Mouse (Mus musculus): ENCODE results near the gene Dph7. TPM values are rescaled to one million over a fixed set of nuclear protein-coding genes. Genes with fewer than 3 reads are reported as not detected.
A peak's percentile ranks its signal among the peaks of the same experiment; 100 is the strongest.

Gene Dph7
- polyA plus RNA-seq (2016; fragmentation: Nextera tagmentation; extraction: Ambion mirVana): 14.5 and 16.6 TPM in 2 replicates

DNA sequence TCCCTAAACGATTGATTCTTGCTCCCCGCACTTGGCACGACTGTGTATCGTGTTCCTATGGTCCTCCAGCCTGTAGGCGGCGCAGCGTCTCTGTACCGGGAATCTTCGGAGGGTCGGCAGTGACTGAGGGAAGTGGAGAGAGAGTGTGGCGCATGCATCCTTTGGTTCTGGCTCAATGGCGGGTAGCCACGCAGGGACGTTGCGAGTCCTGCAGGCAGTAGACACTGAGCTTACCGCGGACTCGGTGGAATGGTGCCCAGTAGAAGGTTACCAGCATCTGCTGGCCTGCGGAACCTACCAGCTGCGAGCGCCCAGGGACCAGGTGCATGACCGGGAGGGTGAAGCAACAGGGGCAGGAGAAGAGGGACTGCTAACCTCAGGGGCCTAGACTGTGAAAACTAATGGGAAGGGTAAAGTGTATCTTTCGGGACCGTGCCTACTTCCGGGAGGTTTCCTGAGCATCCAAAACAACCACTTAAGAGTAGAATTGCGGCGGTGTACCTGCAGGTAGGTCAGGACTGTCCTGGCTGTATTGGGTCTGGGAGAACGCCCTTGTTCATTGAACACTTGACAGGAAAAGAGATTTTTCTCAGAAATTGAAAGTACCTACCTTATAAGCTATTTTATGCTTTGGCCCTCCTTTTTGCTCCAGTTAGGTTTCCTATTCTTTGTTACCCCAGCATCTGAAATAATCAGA is at the start of gene Dph7:
Gene Dph7 (plus strand): TSS at position 97 of the 697 bp plus-strand sequence.
- Histone ChIP-seq H3K4me3 (peak within 1 kb of the TSS; percentile 83), H3K27ac (peak within 1 kb of the TSS; percentile 68; the same call in 1 of the 2 replicates), H3K36me3 (peaks cover 71% of the 10 kb centered on the region), H3K9ac (peak within 1 kb of the TSS; percentile 84), H3K4me2 (peak within 1 kb of the TSS; percentile 79), H3K9me3 (replicated peaks) (no peaks in the 10 kb centered on the region), H3K27me3 (replicated peaks) (no peaks in the 10 kb centered on the region), H3K4me1 (peaks cover 15% of the 10 kb centered on the region)
- whole genome bisulfite sequencing (ENCODE audit: insufficient replicate concordance): 1% methylated on average over 28 of the region's 28 CpGs
- peak; percentile 88 for ATAC-seq

DNA sequence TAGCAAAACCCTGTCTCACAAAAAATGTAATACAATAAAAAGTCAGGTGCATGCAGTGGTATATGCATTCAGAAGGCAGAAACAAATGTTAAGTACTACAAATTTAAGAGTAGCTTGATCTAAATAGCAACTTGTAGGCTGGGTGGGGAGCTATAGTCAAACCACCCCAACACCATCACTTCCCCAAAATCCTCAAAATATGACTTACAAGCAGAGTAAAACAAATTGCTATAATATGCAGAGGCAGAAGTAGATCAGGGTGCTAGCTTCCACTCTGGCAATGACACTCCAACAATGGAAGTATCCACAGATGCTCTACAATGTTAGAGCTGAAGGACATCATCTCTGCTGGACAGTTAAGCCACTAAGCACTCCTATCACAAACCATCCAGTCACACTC is 49.6 kb upstream of the Dph7 start:
- Histone ChIP-seq H3K4me2 (no peak overlapping the region), H3K9ac (no peak overlapping the region), H3K27me3 (replicated peaks) (no peaks in the 10 kb centered on the region), H3K36me3 (peaks cover 8% of the 10 kb centered on the region), H3K4me3 (no peak overlapping the region), H3K4me1 (peaks cover 6% of the 10 kb centered on the region), H3K27ac (no peak overlapping the region), H3K9me3 (replicated peaks) (no peaks in the 10 kb centered on the region)
- ATAC-seq: no peak

GRCm38 (mm10) chr2:24914762-24915161 is 47.4 kb upstream of the Dph7 start:
- no peaks in the 10 kb centered on the region for H3K9me3 ChIP-seq (replicated peaks)
- peaks cover 8% of the 10 kb centered on the region for H3K36me3 ChIP-seq
- H3K27me3 ChIP-seq (replicated peaks): no peaks in the 10 kb centered on the region
- H3K9ac ChIP-seq: no peak overlapping the region
- no peak overlapping the region for H3K4me2 ChIP-seq
- H3K27ac ChIP-seq: no peak overlapping the region
- H3K4me1 ChIP-seq: peaks cover 15% of the 10 kb centered on the region
- 90% methylated on average over 3 of the region's 3 CpGs for WGBS (ENCODE audit: insufficient replicate concordance)
- ATAC-seq: no peak
- no peak overlapping the region for H3K4me3 ChIP-seq

- H3K9me3 ChIP-seq (replicated peaks): no peaks in the 10 kb centered on the region
- no peaks in the 10 kb centered on the region for H3K36me3 ChIP-seq
- peak within 1 kb of the TSS; percentile 97 for H3K9ac ChIP-seq
- WGBS (ENCODE audit: insufficient replicate concordance): 0% methylated on average over 87 of the region's 112 CpGs
- H3K4me3 ChIP-seq: peak within 1 kb of the TSS; percentile 99
- peak within 1 kb of the TSS; percentile 89 for H3K27ac ChIP-seq
- H3K27me3 ChIP-seq (replicated peaks): no peaks in the 10 kb centered on the region
- ATAC-seq: peak; percentile 98
- H3K4me2 ChIP-seq: peak within 1 kb of the TSS; percentile 76
- H3K4me1 ChIP-seq: peaks cover 22% of the 10 kb centered on the region
Measured at GRCm38 (mm10) chr2:24918930-24919838, 43.0 kb upstream of the Dph7 start, which contains the start of gene Ehmt1. Ehmt1 (minus strand) TSS chr2:24919614.

- peak overlapping the region; percentile 76 for H3K4me2 ChIP-seq
- H3K27me3 ChIP-seq (replicated peaks): no peaks in the 10 kb centered on the region
- 10% methylated on average over 8 of the region's 8 CpGs for WGBS (ENCODE audit: insufficient replicate concordance)
- H3K4me3 ChIP-seq: peak overlapping the region; percentile 99
- peak overlapping the region; percentile 97 for H3K9ac ChIP-seq
- peaks cover 22% of the 10 kb centered on the region for H3K4me1 ChIP-seq
- no peaks in the 10 kb centered on the region for H3K36me3 ChIP-seq
- peak overlapping the region; percentile 83 for H3K27ac ChIP-seq
- no peaks in the 10 kb centered on the region for H3K9me3 ChIP-seq (replicated peaks)
- ATAC-seq: peak; percentile 63
Measured at GRCm38 (mm10) chr2:24919839-24920175, 42.4 kb upstream of the Dph7 start.

GRCm38 (mm10) chr2:24923561-24923960 is 38.6 kb upstream of the Dph7 start:
- Histone ChIP-seq H3K9me3 (replicated peaks) (no peaks in the 10 kb centered on the region), H3K27ac (no peak overlapping the region), H3K4me2 (no peak overlapping the region), H3K36me3 (peaks cover 18% of the 10 kb centered on the region), H3K27me3 (replicated peaks) (no peaks in the 10 kb centered on the region), H3K9ac (no peak overlapping the region), H3K4me1 (peaks cover 19% of the 10 kb centered on the region; the same call in 1 of the 2 replicates), H3K4me3 (no peak overlapping the region)
- WGBS (ENCODE audit: insufficient replicate concordance): 50% methylated on average over 2 of the region's 2 CpGs
- no peak for ATAC-seq

GRCm38 (mm10) chr2:24925284-24925683 is 36.9 kb upstream of the Dph7 start:
- Histone ChIP-seq H3K27ac (no peak overlapping the region), H3K4me1 (peaks cover 14% of the 10 kb centered on the region; the same call in 1 of the 2 replicates), H3K27me3 (replicated peaks) (no peaks in the 10 kb centered on the region), H3K9me3 (replicated peaks) (no peaks in the 10 kb centered on the region), H3K9ac (no peak overlapping the region), H3K36me3 (peaks cover 18% of the 10 kb centered on the region), H3K4me2 (no peak overlapping the region), H3K4me3 (no peak overlapping the region)
- ATAC-seq: no peak
- WGBS (ENCODE audit: insufficient replicate concordance): 81% methylated on average over 8 of the region's 8 CpGs

- Histone ChIP-seq H3K9ac (no peak overlapping the region), H3K27ac (no peak overlapping the region), H3K36me3 (peaks cover 18% of the 10 kb centered on the region), H3K4me3 (no peak overlapping the region), H3K9me3 (replicated peaks) (no peaks in the 10 kb centered on the region), H3K27me3 (replicated peaks) (no peaks in the 10 kb centered on the region), H3K4me1 (peaks cover 12% of the 10 kb centered on the region; the same call in 1 of the 2 replicates), H3K4me2 (no peak overlapping the region)
- no peak for ATAC-seq
- 65% methylated on average over 9 of the region's 9 CpGs for WGBS (ENCODE audit: insufficient replicate concordance)
Measured at GRCm38 (mm10) chr2:24926345-24926964, 35.7 kb upstream of the Dph7 start.

- peaks cover 12% of the 10 kb centered on the region; the same call in 1 of the 2 replicates for H3K4me1 ChIP-seq
- H3K27ac ChIP-seq: no peak overlapping the region
- no peak overlapping the region for H3K9ac ChIP-seq
- no peak overlapping the region for H3K4me2 ChIP-seq
- H3K27me3 ChIP-seq (replicated peaks): no peaks in the 10 kb centered on the region
- no peaks in the 10 kb centered on the region for H3K9me3 ChIP-seq (replicated peaks)
- peaks cover 18% of the 10 kb centered on the region for H3K36me3 ChIP-seq
- 47% methylated on average over 7 of the region's 7 CpGs for WGBS (ENCODE audit: insufficient replicate concordance)
- no peak overlapping the region for H3K4me3 ChIP-seq
- no peak for ATAC-seq
Measured at GRCm38 (mm10) chr2:24926965-24927358, 35.2 kb upstream of the Dph7 start.

GRCm38 (mm10) chr2:24927810-24928479 is 34.3 kb upstream of the Dph7 start:
- Histone ChIP-seq H3K4me1 (peaks cover 12% of the 10 kb centered on the region; the same call in 1 of the 2 replicates), H3K4me2 (no peak overlapping the region), H3K9me3 (replicated peaks) (no peaks in the 10 kb centered on the region), H3K9ac (no peak overlapping the region), H3K27me3 (replicated peaks) (no peaks in the 10 kb centered on the region), H3K36me3 (peaks cover 18% of the 10 kb centered on the region), H3K4me3 (no peak overlapping the region), H3K27ac (no peak overlapping the region)
- WGBS (ENCODE audit: insufficient replicate concordance): 62% methylated on average over 4 of the region's 4 CpGs
- ATAC-seq: no peak

GRCm38 (mm10) chr2:24929119-24929518 is 33.1 kb upstream of the Dph7 start:
- peaks cover 20% of the 10 kb centered on the region for H3K4me1 ChIP-seq
- H3K4me2 ChIP-seq: no peak overlapping the region
- H3K9me3 ChIP-seq (replicated peaks): no peaks in the 10 kb centered on the region
- no peak for ATAC-seq
- no peak overlapping the region for H3K27ac ChIP-seq
- no peak overlapping the region for H3K9ac ChIP-seq
- H3K4me3 ChIP-seq: no peak overlapping the region
- peaks cover 18% of the 10 kb centered on the region for H3K36me3 ChIP-seq
- 73% methylated on average over 2 of the region's 2 CpGs for WGBS (ENCODE audit: insufficient replicate concordance)
- no peaks in the 10 kb centered on the region for H3K27me3 ChIP-seq (replicated peaks)
